Mouse (Mus musculus) E14TG2a.4 (cell line): ENCODE measurements at regions not wholly inside any gene's neighbourhood (a gene's known extent, or its start where the extent isn't known, plus 50 kb on each side); places are given as distances from the start of the nearest gene placed in this dataset.

Source experiments
- CTCF ChIP-seq: conservative IDR thresholded peaks from 2 replicates; pipeline ENCODE4 v1.5.1; 2014; ENCODE audit warnings: low read length
- POU5F1 ChIP-seq: IDR thresholded peaks from 2 replicates; pipeline ENCODE4 v1.6.1; 2014; ENCODE audit warnings: low read length, borderline replicate concordance

GRCm38 (mm10) chr2:51045626-51046025 is 103.3 kb downstream of the Rnd3 start:
- no peak for TF ChIP-seq CTCF
- no peak for TF ChIP-seq POU5F1
